Mouse (Mus musculus) right cerebral cortex, postnatal 4 days (tissue): Measurements from ENCODE around the gene Dera.
"Not testable (repeated sequence)": the region's sequence is repeated elsewhere in the genome, so short reads cannot be mapped to it uniquely, and the experiment has no call there.

ENCODE experiments used
- DNase-seq: peaks from one replicate; pipeline ENCODE4 v3.0.0-alpha.2; 2022

The Dera gene

GRCm38 (mm10) chr6:137754056-137754856 lies at the start of gene Dera:
TSS of gene Dera (plus strand) at chr6:137754546.
- DNase-seq, result peak; percentile 64

GRCm38 (mm10) chr6:137706209-137706608 lies 48.1 kb upstream of the Dera start:
- DNase-seq, result no peak

- DNase-seq, result not testable (repeated sequence)
These were observed 45.5 kb upstream of the Dera start for GRCm38 (mm10) chr6:137708726-137709405.

GRCm38 (mm10) chr6:137710179-137711037 lies 43.9 kb upstream of the Dera start:
- DNase-seq, result no peak

GRCm38 (mm10) chr6:137712654-137713309 lies 41.6 kb upstream of the Dera start:
- DNase-seq, result no peak

- DNase-seq, result no peak
These were observed 41.1 kb upstream of the Dera start for GRCm38 (mm10) chr6:137713310-137713664.

- DNase-seq, result no peak
These were observed 37.5 kb upstream of the Dera start for GRCm38 (mm10) chr6:137716802-137717201.

- no peak for DNase-seq
These were observed 32.0 kb upstream of the Dera start for GRCm38 (mm10) chr6:137722220-137722931.

- DNase-seq, result no peak
These were observed 30.4 kb upstream of the Dera start for GRCm38 (mm10) chr6:137723898-137724297.

GRCm38 (mm10) chr6:137734460-137734845 lies 19.9 kb upstream of the Dera start:
- DNase-seq, result no peak

GRCm38 (mm10) chr6:137734846-137735609 lies 19.3 kb upstream of the Dera start, which contains the start of gene Strap:
TSS of gene Strap (plus strand) at chr6:137735078.
- peak; percentile 95 for DNase-seq

- peak; percentile 23 for DNase-seq
These were observed 18.6 kb upstream of the Dera start for GRCm38 (mm10) chr6:137735671-137736238.

- DNase-seq, result no peak
These were observed 13.4 kb upstream of the Dera start for GRCm38 (mm10) chr6:137740972-137741371.

GRCm38 (mm10) chr6:137744700-137745099 lies 9.6 kb upstream of the Dera start:
- DNase-seq, result no peak

GRCm38 (mm10) chr6:137747174-137747928 lies 7.0 kb upstream of the Dera start:
- DNase-seq, result no peak

- no peak for DNase-seq
These were observed 2.6 kb upstream of the Dera start for GRCm38 (mm10) chr6:137751551-137752274.

GRCm38 (mm10) chr6:137752275-137752655 lies 2.1 kb upstream of the Dera start:
- DNase-seq, result no peak

- DNase-seq, result no peak
These were observed 499 bp downstream of the Dera start for GRCm38 (mm10) chr6:137754857-137755232.

GRCm38 (mm10) chr6:137756310-137756709 lies 2.0 kb downstream of the Dera start:
- DNase-seq, result peak; percentile 47

GRCm38 (mm10) chr6:137757891-137758290 lies 3.5 kb downstream of the Dera start:
- no peak for DNase-seq
